Mouse (Mus musculus): Measurements from ENCODE around the gene Olfr815.
"Not testable (repeated sequence)": the region's sequence is repeated elsewhere in the genome, so short reads cannot be mapped to it uniquely, and the experiment has no call there.

The Olfr815 gene

DNA sequence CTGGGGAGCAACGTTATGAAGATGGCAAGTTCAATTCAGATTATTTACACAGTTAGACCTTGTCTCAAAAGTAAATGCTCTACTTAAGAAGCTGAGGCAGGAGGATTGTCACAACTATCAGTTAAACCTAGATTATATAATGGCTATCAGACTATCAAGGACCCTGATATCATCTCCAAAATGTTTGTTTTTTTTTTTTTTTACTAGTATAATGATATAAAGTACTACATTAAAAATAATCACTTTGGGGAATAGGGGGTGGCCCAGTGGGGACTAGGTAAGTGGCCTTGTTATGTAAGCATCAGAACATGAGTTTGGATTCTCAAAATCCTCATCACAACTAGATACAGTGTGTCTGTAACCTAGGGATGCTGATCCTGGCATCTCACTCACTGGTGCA lies at the start of gene Olfr815:
TSS of gene Olfr815 (minus strand) at position 101 of the 400 bp plus-strand sequence.
- DNase-seq = not testable (repeated sequence)

DNA sequence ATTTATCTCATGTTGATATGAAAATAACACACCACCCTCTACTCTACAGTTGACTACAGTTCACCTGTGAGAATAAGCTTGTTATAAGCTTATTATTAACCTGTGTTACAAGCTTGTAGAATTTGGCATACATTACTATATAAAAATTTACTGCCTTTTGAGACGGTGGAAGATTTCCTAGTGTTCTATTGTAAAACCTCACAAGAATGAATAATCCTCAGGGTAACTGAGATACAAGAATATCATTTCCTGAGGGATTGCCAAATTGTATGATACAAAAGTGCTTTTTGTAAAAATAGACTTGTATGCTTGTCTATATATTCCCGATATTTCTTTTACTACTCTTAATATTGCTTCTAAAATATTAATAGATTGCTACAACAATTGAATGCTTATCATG lies 43.3 kb upstream of the Olfr815 start, which contains the start of gene Olfr818:
TSS of gene Olfr818 (minus strand) at position 101 of the 400 bp plus-strand sequence.
- no peak for DNase-seq

DNA sequence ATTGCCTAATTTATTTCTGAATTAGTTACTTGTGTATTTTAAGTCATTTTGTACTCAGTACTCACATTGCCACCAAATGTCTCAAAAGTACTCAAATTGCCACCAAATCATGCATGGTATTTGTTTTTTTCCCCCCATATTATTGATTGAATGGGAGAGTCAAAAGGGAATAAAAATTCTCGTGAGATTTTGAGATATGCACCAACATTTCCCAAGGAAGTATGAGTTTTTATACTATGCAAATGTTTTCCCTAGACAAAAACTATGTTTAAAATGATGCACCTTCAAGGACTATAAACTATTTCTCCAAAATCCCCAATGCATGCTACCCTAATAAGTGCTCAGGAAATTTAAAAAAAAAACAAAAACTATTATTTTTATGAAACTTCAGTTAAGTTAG lies 9.8 kb upstream of the Olfr815 start, which contains the start of gene Olfr816:
TSS of gene Olfr816 (minus strand) at position 101 of the 400 bp plus-strand sequence.
- DNase-seq = no peak

DNA sequence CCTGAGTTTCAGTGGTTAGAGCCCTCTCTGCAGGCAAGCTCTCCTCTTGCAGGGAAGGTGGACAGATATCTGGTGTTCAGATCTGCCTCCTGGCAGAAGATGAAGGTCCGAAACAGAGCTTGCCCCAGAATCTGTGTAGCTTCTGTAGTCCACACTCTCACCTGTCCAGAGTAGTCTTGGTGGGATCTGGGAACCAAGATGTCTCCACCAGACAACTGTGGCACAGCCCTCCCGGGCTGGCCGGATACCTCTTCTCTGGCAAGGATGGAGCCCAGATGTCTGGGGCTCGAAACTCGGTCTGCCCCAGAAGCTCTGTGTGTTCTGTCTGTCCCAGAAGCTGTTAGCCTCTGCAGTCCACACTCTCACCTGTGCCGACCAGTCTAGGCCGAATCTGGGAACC lies 19.7 kb downstream of the Olfr815 start:
- no peak for DNase-seq

DNA sequence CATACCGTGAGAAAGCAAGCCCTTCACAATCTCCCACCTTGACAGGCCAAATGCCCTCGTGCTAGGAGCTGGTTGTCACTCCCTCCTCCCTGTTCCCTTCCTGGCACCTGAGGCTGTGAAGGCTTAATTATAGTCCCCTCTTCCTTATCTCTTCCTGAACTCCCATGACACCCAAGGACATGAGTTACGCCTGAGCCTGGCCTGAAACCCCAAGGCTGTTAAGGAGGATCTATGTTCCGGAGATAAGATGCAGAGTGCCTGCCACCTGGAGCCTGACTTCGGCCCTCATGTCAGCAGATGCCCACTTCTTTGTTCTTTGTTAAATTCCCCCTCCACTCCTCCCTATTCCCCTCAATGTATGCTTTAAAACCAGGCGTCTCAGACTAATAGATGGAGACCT lies 20.2 kb downstream of the Olfr815 start:
- DNase-seq = not testable (repeated sequence)

DNA sequence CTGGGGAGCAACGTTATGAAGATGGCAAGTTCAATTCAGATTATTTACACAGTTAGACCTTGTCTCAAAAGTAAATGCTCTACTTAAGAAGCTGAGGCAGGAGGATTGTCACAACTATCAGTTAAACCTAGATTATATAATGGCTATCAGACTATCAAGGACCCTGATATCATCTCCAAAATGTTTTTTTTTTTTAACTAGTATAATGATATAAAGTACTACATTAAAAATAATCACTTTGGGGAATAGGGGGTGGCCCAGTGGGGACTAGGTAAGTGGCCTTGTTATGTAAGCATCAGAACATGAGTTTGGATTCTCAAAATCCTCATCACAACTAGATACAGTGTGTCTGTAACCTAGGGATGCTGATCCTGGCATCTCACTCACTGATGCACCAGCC lies 25.9 kb downstream of the Olfr815 start, which contains the start of gene Olfr814:
TSS of gene Olfr814 (minus strand) at position 101 of the 400 bp plus-strand sequence.
- not testable (repeated sequence) for DNase-seq

DNA sequence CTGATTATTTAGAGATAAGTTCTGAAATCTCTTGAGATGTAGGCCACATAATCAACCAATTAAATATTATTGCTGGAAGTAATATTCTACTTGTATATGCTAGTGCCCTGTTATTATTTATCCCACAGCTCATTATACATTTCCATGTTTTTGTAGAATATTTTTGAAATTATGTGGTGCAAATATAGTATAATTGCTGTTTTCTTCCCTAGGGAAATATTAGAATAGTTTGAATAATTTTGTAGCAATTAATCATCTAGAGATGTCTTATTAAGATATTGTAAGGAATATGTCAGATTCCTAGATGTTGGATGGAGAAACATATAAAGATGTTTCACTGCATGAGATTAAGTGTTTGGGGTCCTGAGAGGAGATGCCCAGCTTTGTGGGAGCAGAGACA lies 50.6 kb downstream of the Olfr815 start, which contains the start of gene Olfr813:
TSS of gene Olfr813 (plus strand) at position 301 of the 400 bp plus-strand sequence.
- no peak for DNase-seq
